Mouse (Mus musculus) heart, postnatal 4 days (tissue): ENCODE data around the gene Gm10309. TPM values are rescaled to one million over a fixed set of nuclear protein-coding genes. Genes with fewer than 3 reads are reported as not detected.
"Not testable (repeated sequence)": the region's sequence is repeated elsewhere in the genome, so short reads cannot be mapped to it uniquely, and the experiment has no call there.

Experiments
- DNase-seq: peaks from one replicate; pipeline ENCODE4 v3.0.0; 2021
- total RNA-seq, 2 experiments: library from RNA; stranded (reverse); gene quantifications; 2 replicates each; pipeline ENCODE4 v1.2.3; 2021

Gm10309 gene
- total RNA-seq, 2 experiments from 2014 or later: 0.12 TPM; not detected in 1

DNA sequence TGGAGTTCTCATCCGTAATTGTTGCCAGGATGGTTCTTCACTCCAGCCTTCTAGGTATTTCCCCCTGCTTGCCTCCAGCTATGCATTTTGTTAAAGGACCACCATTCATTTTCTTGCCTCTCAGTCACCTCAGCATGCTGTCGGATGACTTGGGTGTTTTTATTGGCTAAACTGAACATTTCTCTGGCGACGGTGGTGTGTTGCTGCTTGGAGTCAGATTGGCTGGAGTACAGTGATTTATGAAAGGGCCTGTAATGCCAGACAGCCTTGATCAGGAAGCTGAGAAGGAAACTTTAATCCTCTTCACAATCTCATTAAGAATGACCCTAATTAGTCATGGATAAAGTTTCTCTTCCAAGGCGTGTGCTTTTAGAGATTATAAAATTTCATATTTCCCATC, 4.8 kb upstream of the Gm10309 start:
- DNase-seq: no peak

- DNase-seq: no peak
Observed at GRCm38 (mm10) chr17:86508212-86508490, 3.1 kb upstream of the Gm10309 start.

DNA sequence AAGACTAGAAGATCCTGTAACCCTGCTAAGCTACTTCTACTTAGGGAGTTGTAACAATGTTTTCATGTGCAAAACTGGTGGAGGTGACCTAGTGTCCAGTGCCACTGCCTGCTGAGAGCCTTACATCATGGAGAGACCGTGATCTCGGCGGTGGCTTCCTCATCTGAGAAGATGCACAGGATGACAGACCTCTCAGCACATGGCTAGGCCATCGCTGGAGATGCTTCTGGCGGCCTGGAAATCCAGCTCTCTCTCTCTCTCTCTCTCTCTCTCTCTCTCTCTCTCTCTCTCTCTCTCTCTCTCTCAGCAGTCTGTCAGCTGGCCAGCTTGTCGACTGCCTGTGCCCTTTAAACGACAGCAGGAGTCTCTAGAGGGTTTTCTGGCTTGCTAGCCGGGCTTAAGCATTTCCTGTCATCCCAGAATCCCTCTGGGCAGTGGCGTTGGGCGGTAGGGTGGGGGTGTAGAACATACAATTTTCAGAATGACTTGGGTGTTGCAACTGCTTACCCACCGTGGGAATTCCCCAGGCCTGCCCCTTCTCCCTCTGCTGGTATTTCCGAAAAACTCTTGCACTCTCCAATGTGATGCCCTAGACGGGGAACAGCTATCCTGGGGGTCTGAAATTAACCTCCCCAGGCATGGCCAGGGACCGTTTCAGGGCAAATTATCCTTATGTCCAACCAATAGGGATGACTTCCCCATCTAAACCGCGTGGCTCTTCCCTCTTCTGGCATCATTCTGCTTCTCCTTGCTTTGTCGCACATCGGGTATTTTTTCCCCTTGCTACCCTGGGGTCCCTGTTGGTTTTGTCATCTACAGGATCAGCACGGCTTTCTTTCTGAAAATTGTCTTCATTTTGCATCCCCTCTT, 2.5 kb upstream of the Gm10309 start:
- peak; percentile 65 for DNase-seq

GRCm38 (mm10) chr17:86506881-86507280, 1.8 kb upstream of the Gm10309 start:
- DNase-seq: no peak

DNA sequence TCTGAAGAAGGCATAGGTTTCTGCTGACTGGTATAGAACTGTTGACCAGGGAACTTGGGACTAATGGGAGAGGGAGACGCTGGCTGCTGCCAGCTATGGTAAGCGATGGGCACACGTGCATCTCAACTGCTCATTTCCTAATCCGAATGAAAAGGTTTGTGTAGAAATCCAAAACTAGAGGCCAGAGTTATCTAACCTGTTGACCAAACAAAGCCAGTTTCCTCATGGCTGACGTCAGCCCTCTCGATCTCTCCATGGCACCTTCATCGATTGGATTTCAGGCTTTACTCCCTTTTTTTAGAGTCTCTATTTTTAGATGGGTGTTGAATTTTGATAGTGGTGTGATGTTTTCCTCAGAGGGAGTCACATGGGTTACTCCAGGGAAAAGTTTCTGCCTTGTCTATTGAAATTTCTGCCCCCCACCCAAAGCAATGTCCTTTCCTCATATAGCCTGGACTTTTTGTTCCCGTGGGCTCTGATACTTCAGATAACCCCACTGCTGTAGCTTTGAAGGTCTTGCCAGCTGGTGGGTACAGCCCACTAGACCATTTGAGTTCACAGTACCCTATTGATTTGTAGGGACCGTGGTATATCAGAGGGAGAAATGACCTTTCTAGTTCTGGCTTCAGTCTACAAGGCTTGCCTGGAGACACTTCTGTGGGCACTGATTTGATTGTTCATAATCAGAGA, 1.7 kb downstream of the Gm10309 start:
- DNase-seq: no peak

GRCm38 (mm10) chr17:86501393-86501792, 3.6 kb downstream of the Gm10309 start:
- DNase-seq: no peak

GRCm38 (mm10) chr17:86499359-86500045, 5.5 kb downstream of the Gm10309 start:
- DNase-seq: peak; percentile 64

- no peak for DNase-seq
Observed at GRCm38 (mm10) chr17:86497302-86497701, 7.7 kb downstream of the Gm10309 start.

- peak; percentile 69 for DNase-seq
Observed at GRCm38 (mm10) chr17:86496123-86496771, 8.8 kb downstream of the Gm10309 start.

GRCm38 (mm10) chr17:86494895-86495294, 10.1 kb downstream of the Gm10309 start:
- no peak for DNase-seq

DNA sequence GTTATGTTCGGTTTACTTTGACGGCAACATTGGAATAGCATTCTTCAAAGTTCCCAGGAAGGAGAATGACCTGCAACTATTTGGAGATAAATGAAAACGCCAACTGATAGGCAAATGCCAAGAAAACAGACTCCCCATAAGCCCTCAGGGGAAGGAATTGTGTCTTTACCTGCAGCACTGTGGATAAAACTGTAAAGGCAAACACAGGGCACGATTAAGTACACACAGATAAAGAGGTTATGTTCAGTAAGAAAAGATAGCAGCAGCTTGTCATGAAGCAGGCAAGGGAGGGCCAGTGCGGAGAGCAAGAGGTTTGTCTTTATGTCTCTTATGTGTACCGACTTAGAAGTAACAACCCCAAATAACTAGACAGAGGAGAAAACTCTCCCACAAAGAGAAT, 10.5 kb downstream of the Gm10309 start:
- no peak for DNase-seq

- DNase-seq: no peak
Observed at GRCm38 (mm10) chr17:86493891-86494420, 11.1 kb downstream of the Gm10309 start.

DNA sequence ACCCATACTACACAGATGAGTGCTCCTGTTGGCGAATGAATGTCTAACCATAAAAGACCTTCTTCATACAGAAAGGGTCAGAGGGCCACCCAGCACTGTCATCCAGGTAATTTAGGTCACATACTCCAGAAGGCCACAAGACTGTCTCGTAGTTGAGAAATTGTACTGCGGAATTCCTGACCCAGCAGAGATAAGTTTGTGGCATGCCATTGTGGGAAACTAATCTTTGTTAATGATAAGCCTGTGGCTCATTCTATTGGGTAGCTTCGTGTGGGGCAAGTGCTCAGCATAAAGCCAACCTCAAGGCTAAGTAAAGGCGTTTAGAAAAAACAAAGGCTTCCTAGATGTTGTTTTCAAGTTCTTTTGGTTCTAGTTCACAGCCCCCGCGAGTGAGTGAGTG, 12.7 kb downstream of the Gm10309 start:
- no peak for DNase-seq

DNA sequence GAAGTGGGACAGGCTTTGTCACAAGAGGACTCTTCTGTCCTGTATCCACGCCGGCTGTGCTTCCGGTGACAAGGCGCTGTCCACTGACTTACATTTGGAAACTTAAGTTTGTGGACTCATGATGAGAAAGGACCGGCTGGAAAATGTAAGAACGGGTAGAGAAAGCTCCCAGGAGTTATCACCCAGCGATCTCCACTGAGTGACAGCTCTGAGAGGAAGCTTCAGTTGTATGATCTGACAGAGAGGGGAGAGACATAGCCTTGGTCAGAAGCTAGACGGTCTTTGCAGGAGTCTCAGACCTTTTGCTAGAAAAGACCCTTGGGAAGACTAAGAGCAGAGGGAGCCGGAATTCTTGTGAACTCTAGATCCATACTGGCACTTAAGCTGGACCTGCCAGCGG, 15.2 kb downstream of the Gm10309 start:
- DNase-seq: no peak

DNA sequence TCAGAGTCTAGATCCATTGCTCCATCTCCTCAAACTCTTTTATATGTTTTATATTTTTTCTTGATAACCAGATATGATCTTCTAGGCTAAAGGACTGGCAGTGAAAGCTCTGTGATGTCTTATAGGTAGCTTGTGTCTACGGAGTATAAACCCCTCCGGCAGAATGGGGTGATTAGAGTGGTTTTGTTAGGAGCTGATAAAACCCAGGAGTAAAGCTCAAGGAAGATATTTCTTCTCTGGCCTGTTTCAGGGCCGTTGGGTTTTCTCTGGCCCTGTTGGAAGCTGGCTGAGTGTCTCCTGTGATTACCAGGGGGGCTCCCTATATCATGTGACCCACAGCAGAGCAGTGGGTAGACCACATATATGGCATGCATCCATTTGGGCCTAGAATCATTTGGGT, 17.6 kb downstream of the Gm10309 start:
- DNase-seq: no peak

- DNase-seq: no peak
Observed at GRCm38 (mm10) chr17:86486657-86487056, 18.4 kb downstream of the Gm10309 start.

DNA sequence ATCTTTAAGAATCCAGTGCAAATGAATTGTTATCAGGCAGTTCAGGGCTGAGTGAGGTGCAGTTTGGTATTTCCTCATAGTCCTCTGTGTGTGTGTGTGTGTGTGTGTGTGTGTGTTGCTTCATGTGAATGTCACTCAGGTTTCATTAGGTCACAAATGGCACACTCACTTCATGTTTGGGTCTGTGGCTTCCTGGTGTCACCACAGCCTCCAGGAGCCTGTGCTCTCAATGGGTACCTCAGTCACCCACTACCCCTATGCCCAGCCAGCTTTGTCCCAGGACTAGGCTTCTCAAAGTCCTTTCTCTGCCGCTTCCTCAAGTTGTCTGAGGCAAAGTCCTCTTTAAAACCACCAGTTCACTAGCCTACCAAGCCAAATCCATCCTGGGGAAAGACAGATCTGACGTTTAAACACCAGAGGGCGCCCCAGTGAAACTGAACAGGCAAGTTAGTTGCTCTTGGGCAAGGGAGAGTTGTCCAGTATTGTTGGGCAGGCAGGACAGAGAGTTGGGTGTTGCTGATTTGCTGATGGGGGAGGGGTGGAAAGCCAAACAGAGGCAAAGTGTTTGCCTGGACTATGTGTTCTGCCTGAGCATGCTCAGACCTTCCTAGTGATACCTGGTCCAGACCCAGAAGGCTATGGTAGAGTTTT, 20.8 kb downstream of the Gm10309 start:
- DNase-seq: peak; percentile 89

- no peak for DNase-seq
Observed at GRCm38 (mm10) chr17:86482675-86483074, 22.4 kb downstream of the Gm10309 start.

DNA sequence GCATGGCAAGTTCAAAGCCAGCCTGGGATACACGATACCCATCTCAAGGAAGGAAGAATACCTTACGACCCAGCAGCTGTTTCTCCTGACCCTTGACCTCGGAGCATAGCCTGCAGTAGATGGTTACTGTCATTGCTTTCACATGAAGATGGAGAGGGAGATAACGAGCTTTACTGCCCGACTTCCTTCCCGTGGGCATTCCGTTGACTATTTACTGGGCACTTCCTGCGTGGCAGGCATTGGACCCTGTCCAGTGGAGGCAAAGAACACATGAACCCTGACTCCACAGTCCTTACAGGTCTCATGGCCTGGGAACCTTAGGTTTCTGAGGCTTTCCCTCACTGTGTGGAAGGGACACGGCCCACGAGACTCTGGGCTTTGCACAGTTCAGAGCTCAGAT, 25.6 kb downstream of the Gm10309 start:
- DNase-seq: no peak

DNA sequence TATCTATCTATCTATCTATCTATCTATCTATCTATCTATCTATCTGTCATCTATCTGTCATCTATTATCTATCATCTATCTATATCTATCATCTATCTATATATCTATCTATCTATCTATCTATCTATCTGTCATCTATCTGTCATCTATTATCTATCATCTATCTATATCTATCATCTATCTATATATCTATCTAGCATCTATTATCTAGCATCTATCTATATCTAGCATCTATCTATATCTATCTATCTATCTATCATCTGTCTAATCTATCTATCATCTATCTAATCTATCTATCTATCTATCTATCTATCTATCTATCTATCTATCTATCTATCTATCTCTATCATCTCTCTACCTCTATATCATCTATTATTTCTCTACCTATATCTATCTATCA, 27.6 kb downstream of the Gm10309 start:
- DNase-seq: not testable (repeated sequence)

- no peak for DNase-seq
Observed at GRCm38 (mm10) chr17:86476674-86477073, 28.4 kb downstream of the Gm10309 start.

- no peak for DNase-seq
Observed at GRCm38 (mm10) chr17:86471684-86472083, 33.3 kb downstream of the Gm10309 start.
